Mouse (Mus musculus): ENCODE measurements around the gene Cables2.

The Cables2 gene

GRCm38 (mm10) chr2:180225044-180225761 is 48.1 kb downstream of the Cables2 start:
- DNase-seq = peak; percentile 96

DNA sequence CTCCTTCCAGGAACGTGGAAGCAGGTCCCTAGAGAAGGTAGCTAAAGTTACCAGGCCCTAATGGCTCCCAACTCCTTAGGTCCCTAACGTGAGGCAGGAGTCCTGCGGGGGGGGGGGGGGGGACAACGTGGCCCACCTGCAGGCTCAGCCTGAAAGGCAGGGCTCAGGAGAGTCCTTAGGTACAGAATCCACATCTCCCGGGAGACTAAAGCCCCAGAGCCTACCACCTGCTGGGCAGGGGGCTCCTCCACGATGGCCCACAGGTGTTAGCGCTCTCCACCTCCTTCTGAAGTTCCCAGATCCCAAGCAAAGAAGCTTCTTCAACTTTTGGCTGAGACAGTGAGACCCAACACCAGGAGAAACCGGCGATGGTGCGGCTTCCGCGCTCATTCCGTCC is 48.7 kb downstream of the Cables2 start:
- DNase-seq = no peak

DNA sequence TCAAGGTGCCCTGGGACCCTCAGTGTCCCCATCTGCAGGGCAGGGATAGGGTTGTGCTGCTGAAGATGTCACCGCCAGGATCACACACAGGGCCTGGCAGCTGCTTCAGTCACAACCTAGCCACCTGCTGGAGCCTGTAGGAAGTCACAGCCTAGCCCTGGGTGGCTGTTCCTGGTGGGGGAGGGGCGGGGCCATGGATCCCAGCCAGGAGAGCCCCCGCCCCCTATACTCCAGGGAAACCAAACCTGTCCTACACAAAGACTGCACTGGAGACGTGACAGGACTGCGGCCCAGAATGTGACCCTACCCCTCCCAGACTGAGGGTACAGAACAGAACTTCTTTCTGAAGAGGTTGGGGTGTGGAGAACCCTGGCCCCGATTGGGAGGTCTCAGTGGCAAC is 51.0 kb downstream of the Cables2 start:
- DNase-seq = peak; percentile 96

- peak; percentile 94 for DNase-seq
Measured at GRCm38 (mm10) chr2:180221051-180221450, 52.2 kb downstream of the Cables2 start.

DNA sequence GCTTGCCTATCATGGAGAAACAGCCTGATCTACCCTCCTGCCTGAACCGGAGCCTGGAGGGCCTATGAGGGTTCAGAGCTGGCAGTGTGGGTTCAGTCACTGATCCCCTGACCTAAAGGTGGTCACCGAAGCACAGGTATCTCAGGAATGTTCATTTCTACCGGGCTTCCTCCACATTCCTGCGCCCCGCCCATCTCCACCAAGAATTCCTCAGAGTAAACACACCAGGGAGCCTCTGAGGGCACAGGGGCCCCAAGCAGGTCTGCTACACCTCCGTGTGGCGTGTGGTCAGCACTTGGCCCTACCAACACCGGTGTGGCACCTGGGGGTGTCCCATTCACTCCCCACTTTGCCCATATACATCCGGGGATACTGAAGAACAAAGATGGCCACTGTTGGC is 53.1 kb downstream of the Cables2 start:
- peak; percentile 90 for DNase-seq

DNA sequence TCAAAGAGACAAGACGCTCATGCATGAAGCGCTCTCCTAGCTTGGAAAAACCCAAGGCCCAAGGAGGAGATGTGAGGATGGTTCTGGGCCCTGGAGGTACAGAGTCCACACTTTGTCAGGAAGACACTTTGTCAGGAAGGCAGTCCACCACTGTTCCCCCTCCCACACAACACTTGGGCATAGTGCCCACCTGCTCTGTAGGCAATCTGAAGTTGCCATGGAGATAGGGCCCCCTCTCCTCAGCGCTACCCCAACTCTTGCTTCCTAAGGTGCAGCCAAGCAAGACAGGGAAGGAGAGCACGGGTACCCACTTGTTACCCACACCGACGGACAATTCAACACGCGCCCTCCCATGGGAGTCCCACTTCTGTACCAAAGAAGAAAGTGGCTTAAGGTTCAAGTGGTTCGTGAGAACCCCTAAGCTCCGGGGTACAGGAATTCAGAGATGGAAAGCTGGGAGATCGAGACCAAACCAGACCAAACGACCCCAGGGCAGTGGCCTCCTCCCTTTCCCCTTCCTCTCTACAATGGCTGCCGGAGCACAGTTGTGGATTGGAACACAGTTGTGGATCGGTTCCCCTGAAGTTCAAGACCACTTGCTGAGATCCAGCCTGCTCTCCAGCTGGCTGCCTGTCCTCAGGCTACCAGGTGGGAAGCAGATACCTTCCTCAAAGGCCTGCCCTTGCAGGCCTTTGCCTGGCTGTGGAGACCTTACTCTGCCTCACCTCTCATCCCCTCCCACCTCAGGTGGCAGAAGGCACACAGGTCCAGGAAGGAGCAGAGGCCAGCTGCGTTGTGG is 54.0 kb downstream of the Cables2 start:
- peak; percentile 91 for DNase-seq

- DNase-seq = peak; percentile 98
Measured at GRCm38 (mm10) chr2:180218677-180219076, 54.6 kb downstream of the Cables2 start.

DNA sequence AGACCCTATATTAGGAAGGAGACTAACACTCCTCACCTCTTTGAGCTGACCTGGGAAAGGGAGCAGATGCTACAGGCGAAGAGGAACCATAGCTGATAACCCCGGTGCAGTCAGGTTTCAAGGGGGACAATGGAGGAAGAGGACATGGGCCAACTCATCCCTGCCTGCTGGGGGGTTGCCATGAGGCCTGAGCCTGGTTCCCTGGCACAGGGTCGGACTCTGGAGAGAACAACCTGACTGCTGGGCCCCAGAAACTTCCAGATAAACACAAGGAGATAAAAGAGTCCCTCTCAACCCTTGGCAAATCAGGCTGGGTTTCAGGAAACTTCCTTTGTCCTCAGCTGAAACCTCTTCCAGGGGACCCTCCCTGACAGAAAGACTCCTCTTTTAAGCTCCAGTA is 55.1 kb downstream of the Cables2 start:
- DNase-seq = peak; percentile 94

DNA sequence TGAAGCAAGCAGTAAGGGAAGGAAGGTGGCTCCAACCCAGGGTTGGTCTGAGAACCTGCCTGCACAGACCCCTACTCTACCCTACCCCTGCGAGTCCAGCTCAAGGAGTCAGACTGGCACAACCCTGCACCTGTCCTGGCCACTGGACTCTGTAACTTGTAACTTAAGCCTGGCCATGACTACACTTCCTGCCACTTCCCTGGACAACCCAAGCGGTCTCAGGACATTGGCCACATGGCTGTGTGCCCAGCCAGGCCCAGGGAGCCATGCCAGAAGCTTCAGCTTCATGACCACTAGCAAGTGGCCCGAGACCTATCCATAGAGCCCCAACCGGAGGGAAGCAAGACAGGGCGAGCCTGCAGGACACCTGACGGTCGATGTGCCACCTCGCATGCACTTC is 55.7 kb downstream of the Cables2 start:
- peak; percentile 99 for DNase-seq

DNA sequence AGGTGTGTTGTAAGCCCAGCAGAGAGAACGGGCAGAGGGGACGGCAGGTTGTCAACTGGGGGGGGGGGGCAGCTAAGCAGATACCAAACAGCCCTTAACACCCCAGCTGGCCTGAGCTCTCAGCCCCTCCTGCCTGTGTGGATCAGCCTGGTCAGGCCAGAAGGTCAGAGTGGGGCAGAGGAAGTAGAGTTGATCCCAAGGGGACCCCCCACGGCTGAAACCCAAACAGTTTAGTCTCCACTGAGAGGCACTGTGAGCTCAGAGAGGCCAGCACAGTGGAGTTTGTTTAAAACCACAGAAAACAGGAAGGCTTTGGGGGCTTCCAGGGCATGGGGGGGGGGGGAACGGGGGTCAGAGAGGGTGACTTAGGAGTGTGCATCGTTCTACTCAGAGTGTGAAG is 56.4 kb downstream of the Cables2 start:
- DNase-seq = no peak

DNA sequence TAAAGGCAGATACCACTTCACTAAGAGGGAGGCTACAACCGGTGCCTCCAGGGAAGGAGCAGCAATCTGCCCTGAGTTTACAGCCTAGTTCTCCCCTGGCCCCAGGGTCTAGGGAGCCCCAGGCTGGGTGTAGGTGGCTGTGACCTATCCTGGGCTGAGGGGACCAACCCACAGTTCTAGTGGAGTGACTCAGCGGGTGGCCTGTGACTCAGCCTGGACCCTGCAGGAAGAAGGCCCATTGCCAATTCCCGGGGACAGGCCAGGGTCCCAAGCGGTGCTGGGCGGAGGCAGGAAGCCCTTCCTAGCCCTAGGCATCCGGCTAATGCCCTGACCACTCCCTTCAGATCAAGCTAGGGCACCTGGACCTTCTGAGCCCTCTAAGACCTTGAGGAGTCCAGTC is 57.3 kb downstream of the Cables2 start:
- peak; percentile 98 for DNase-seq

GRCm38 (mm10) chr2:180215011-180215461 is 58.3 kb downstream of the Cables2 start:
- DNase-seq = peak; percentile 95

- peak; percentile 94 for DNase-seq
Measured at GRCm38 (mm10) chr2:180214352-180214978, 58.8 kb downstream of the Cables2 start.

DNA sequence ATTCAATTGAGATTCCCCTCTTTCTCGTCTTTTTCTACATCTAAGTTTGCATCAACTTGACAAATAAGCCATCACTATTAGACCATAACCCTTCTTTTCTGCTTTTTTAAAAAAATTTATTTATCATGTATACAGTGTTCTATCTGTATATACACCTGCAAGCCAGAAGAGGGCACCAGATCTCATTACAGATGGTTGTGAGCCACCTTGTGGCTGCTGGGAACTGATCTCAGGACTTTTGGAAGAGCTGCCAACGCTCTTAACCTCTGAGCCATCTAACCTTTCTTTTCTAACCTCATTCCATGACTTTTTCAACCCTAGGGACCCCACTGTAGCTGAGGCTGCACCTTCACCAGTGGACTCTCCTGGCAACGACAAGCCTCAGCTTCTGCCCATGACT is 61.0 kb downstream of the Cables2 start:
- no peak for DNase-seq

DNA sequence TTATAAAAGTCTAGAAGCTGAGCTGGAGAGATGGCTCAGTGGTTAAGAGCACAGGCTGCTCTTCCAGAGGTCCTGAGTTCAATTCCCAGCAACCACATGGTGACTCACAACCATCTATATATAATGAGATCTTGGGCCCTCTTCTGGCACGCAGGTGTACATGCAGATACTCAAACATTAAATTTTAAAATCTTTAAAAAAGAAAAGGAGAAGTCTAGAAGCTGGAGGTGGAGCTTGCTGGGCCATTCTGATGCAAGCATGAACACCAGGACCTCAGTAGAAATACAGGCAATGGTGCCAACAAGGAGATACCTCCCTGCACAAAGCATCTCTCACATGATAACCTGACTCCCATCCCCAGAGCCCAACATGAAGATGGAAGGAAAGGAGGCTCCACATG is 64.3 kb downstream of the Cables2 start:
- no peak for DNase-seq

All from heart, adult 11 months (tissue).